Mouse (Mus musculus) midbrain, embryonic 15.5 days (tissue): ENCODE data around the gene Arsg. TPM values are rescaled to one million over a fixed set of nuclear protein-coding genes. Genes with fewer than 3 reads are reported as not detected.
"Not testable (repeated sequence)": the region's sequence is repeated elsewhere in the genome, so short reads cannot be mapped to it uniquely, and the experiment has no call there.

ENCODE experiments used
- ATAC-seq: fragments of 200-750 bp; cut with Nextera tagmentation; replicated peaks from 2 replicates; pipeline ENCODE4 v1.8.0; 2017; ENCODE audit warnings: moderate TSS enrichment
- H3K27ac ChIP-seq: fragments of 300-500 bp; sonication (generic); 2 replicates; pipeline ENCODE4 v1.5.1; 2015; ENCODE audit warnings: mild to moderate bottlenecking, inconsistent platforms
- H3K27me3 ChIP-seq: fragments of 300-500 bp; sonication (generic); replicated peaks from 2 replicates; pipeline ENCODE4 v1.6.1; 2015; ENCODE audit warnings: inconsistent platforms
- H3K36me3 ChIP-seq: fragments of 300-500 bp; sonication (generic); replicated peaks from 2 replicates; pipeline ENCODE4 v1.6.1; 2015; ENCODE audit warnings: inconsistent platforms
- H3K4me1 ChIP-seq: fragments of 300-500 bp; sonication (generic); 2 replicates; pipeline ENCODE4 v1.6.1; 2015; ENCODE audit warnings: inconsistent platforms
- H3K4me2 ChIP-seq: fragments of 300-500 bp; sonication (generic); 2 replicates; pipeline ENCODE4 v1.6.1; 2015; ENCODE audit warnings: inconsistent platforms, mild to moderate bottlenecking, moderate library complexity
- H3K4me3 ChIP-seq: fragments of 300-500 bp; sonication (generic); 2 replicates; pipeline ENCODE4 v1.5.1; 2015; ENCODE audit warnings: mild to moderate bottlenecking, inconsistent platforms
- H3K9ac ChIP-seq: fragments of 300-500 bp; sonication (generic); 2 replicates; pipeline ENCODE4 v1.6.1; 2015; ENCODE audit warnings: mild to moderate bottlenecking, inconsistent platforms
- H3K9me3 ChIP-seq: fragments of 300-500 bp; sonication (generic); 2 replicates; pipeline ENCODE4 v1.6.1; 2016; ENCODE audit warnings: inconsistent platforms
- WGBS: fragments of 180-500 bp; shearing (Covaris S2); methylation state at CpG from one replicate; pipeline ENCODE4 v1.1.7; 2015; ENCODE audit warnings: mixed read lengths; 5-methylcytosine and 5-hydroxymethylcytosine counted together
- polyA plus RNA-seq: library from polyadenylated mRNA; unstranded; fragments of >200 nt; fragmentation: Nextera tagmentation; extraction: Ambion mirVana; gene quantifications from 2 replicates; pipeline ENCODE4 v1.2.1, GENCODE M21; 2015

Gene Arsg
- polyA plus RNA-seq, 1 experiment from 2014 or later = 3.7 TPM

- H3K9ac ChIP-seq = peak overlapping the region; percentile 51
- H3K4me3 ChIP-seq = peak overlapping the region; percentile 70
- H3K27ac ChIP-seq = peak overlapping the region; percentile 73
- no peaks in the 10 kb centered on the region for H3K9me3 ChIP-seq
- under 1% methylated on average over 26 of the region's 26 CpGs for WGBS
- ATAC-seq = no peak
- peaks cover 19% of the 10 kb centered on the region for H3K4me1 ChIP-seq
- no peaks in the 10 kb centered on the region for H3K36me3 ChIP-seq
- 0 out of 2 replicates have a peak, but pooled peaks cover 5% of the 10 kb centered on the region for H3K27me3 ChIP-seq
- peak overlapping the region; percentile 90 for H3K4me2 ChIP-seq
These were observed 137.7 kb downstream of the Arsg start for GRCm38 (mm10) chr11:109610795-109611302.

GRCm38 (mm10) chr11:109611303-109612149 lies 138.4 kb downstream of the Arsg start, which contains the start of gene Wipi1:
Gene Wipi1 (minus strand): TSS chr11:109611967.
- ATAC-seq = peak; percentile 97
- WGBS = under 1% methylated on average over 58 of the region's 58 CpGs
- peak within 1 kb of the TSS; percentile 90 for H3K4me2 ChIP-seq
- H3K9ac ChIP-seq = peak within 1 kb of the TSS; percentile 51
- H3K27ac ChIP-seq = peak within 1 kb of the TSS; percentile 73
- peak within 1 kb of the TSS; percentile 70 for H3K4me3 ChIP-seq
- no peaks in the 10 kb centered on the region for H3K9me3 ChIP-seq
- peaks cover 19% of the 10 kb centered on the region for H3K4me1 ChIP-seq
- H3K27me3 ChIP-seq = 0 out of 2 replicates have a peak, but pooled peaks cover 5% of the 10 kb centered on the region
- H3K36me3 ChIP-seq = no peaks in the 10 kb centered on the region

DNA sequence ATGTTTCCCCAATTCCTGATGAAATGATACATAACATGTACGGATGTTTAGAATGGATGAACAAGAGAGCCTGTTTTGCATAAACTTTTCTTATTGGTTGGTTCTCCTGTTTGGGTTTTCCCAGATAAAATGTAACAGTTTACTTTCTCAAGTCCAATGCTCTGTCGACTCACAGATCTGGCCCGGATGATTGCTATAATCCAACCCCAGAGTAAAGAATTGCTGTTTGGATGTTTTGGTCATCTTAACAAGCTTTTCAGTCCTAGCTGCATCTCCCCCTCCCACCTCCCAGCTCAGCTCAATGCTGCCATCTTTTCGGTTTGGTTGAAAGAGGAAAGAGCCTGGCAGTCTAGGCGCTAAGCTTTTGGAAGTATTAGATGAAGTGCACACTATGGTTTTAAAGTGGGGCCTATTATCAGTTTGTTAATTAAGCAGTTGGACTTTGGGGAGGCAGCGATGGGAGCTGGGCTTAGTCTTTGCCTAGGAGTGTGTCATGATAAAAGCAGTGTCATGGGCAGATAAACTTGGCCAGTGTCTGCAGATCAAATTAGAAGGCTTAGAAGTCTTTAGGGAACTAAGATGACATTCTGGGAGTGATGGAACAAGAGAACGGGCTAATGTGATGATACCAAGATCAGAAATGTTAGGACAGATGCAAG lies 139.8 kb downstream of the Arsg start:
- no peaks in the 10 kb centered on the region for H3K9me3 ChIP-seq
- peaks cover 19% of the 10 kb centered on the region for H3K4me1 ChIP-seq
- H3K27ac ChIP-seq = no peak overlapping the region
- H3K4me2 ChIP-seq = no peak overlapping the region
- H3K36me3 ChIP-seq = no peaks in the 10 kb centered on the region
- H3K27me3 ChIP-seq = 0 out of 2 replicates have a peak, but pooled peaks cover 5% of the 10 kb centered on the region
- no peak overlapping the region for H3K9ac ChIP-seq
- ATAC-seq = no peak
- no peak overlapping the region for H3K4me3 ChIP-seq
- 63% methylated on average over 7 of the region's 7 CpGs for WGBS

DNA sequence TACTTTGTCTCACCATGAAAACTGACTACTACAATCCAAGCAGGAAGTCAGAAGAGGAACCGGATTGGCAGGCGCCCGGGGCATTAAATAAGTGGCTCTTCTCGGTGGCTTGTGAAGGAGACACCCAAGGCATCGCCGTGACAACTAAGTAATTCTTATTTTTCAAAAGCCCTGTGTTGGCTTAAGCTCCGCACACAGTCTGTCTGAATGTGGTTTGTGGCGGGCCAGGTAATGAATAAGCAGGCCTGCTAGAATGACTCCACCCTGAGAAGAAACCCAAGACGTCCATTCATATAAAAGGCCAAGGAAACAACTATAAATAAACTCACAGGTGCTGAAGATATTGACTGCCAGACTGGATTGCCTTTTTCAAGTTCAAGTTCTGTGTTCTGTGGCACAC lies 142.1 kb downstream of the Arsg start:
- no peaks in the 10 kb centered on the region for H3K36me3 ChIP-seq
- H3K27me3 ChIP-seq = 0 out of 2 replicates have a peak, but pooled peaks cover 3% of the 10 kb centered on the region
- no peaks in the 10 kb centered on the region for H3K9me3 ChIP-seq
- H3K4me2 ChIP-seq = no peak overlapping the region
- H3K4me3 ChIP-seq = no peak overlapping the region
- no peak for ATAC-seq
- no peak overlapping the region for H3K9ac ChIP-seq
- peaks cover 9% of the 10 kb centered on the region for H3K4me1 ChIP-seq
- no peak overlapping the region for H3K27ac ChIP-seq
- 55% methylated on average over 9 of the region's 9 CpGs for WGBS

DNA sequence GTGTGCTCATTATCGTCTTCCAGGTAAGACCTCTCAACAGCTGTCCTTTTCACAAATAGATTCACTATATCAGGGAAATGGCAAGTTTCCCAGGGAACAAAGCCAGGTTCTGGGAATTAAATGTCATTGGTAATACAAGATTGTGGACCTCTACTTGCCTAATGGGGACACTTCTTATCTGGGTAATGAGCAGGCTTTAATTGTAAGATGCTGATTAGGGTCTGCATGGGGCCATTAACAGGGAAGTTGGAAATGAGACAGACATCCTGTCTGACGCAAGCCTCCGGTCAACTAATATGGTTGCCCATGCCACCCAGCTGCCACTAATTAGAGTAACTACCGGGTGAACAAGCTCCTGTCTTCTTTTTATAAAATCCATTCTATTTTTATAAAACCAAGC lies 143.2 kb downstream of the Arsg start:
- no peak overlapping the region for H3K27ac ChIP-seq
- no peak overlapping the region for H3K4me3 ChIP-seq
- WGBS = 83% methylated on average over 4 of the region's 4 CpGs
- H3K27me3 ChIP-seq = 0 out of 2 replicates have a peak, but pooled peaks cover 3% of the 10 kb centered on the region
- H3K9ac ChIP-seq = no peak overlapping the region
- H3K9me3 ChIP-seq = no peaks in the 10 kb centered on the region
- H3K4me2 ChIP-seq = no peak overlapping the region
- H3K36me3 ChIP-seq = no peaks in the 10 kb centered on the region
- H3K4me1 ChIP-seq = peaks cover 4% of the 10 kb centered on the region; the same call in 1 of the 2 replicates
- no peak for ATAC-seq

- WGBS = 75% methylated on average over 4 of the region's 4 CpGs
- H3K27me3 ChIP-seq = 0 out of 2 replicates have a peak, but pooled peaks cover 3% of the 10 kb centered on the region
These were observed 143.6 kb downstream of the Arsg start for GRCm38 (mm10) chr11:109616766-109617165.

DNA sequence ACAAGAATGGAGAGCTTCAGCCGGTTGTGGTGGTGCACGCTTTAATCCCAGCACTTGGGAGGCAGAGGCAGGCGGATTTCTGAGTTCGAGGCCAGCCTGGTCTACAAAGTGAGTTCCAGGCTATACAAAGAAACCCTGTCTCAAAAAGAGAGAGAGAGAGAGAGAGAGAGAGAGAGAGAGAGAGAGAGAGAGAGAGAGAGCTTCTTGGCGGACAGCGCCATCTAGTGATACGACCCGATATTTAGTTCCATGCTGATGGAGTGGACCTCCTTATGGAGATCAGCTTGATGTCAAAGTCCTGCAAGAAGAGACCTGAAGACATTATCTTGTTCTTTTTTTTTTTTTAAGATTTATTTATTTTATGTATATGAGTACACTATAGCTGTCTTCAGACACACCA lies 145.9 kb downstream of the Arsg start:
- H3K4me3 ChIP-seq, H3K4me1 ChIP-seq, H3K9ac ChIP-seq, H3K4me2 ChIP-seq, H3K36me3 ChIP-seq, ATAC-seq, H3K9me3 ChIP-seq, H3K27ac ChIP-seq, H3K27me3 ChIP-seq: not testable (repeated sequence)
- 34% methylated on average over 8 of the region's 8 CpGs for WGBS

More at GRCm38 (mm10) chr11:109616766-109617165, 143.6 kb downstream of the Arsg start:
- Histone ChIP-seq H3K36me3 (no peaks in the 10 kb centered on the region), H3K9me3 (no peaks in the 10 kb centered on the region), H3K4me1 (peaks cover 4% of the 10 kb centered on the region; the same call in 1 of the 2 replicates), H3K4me2 (no peak overlapping the region), H3K9ac (no peak overlapping the region), H3K4me3 (no peak overlapping the region), H3K27ac (no peak overlapping the region)
- no peak for ATAC-seq

GRCm38 (mm10) chr11:109620356-109620755 lies 147.2 kb downstream of the Arsg start:
- no peak overlapping the region for H3K4me2 ChIP-seq
- ATAC-seq = no peak
- H3K9ac ChIP-seq = no peak overlapping the region
- H3K27ac ChIP-seq = no peak overlapping the region
- WGBS = 85% methylated on average over 6 of the region's 6 CpGs
- no peaks in the 10 kb centered on the region for H3K9me3 ChIP-seq
- H3K36me3 ChIP-seq = no peaks in the 10 kb centered on the region
- 0 out of 2 replicates have a peak, but pooled peaks cover 4% of the 10 kb centered on the region for H3K4me1 ChIP-seq
- no peaks in the 10 kb centered on the region for H3K27me3 ChIP-seq
- H3K4me3 ChIP-seq = no peak overlapping the region

DNA sequence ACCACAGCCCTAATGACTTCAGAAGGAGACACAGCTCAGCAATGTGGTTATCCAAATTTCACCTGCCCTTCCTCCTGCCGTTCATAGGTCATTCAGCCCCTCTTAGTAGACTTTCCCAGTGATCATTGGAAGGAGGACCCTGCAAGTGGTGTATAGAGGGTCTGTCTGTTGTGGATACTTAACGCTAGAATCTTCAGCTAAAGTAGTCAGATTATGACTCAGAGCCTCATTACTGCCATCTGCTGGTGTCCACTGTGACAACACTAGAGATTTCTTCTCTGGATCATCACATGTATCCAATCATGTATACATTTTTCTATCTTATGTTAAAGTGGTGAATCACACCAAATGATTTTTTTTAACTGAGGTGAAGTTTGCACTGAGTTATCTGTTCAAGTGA lies 148.0 kb downstream of the Arsg start:
- WGBS = 9% methylated on average over 2 of the region's 2 CpGs
- H3K4me3 ChIP-seq = no peak overlapping the region
- H3K4me2 ChIP-seq = no peak overlapping the region
- no peaks in the 10 kb centered on the region for H3K27me3 ChIP-seq
- no peaks in the 10 kb centered on the region for H3K36me3 ChIP-seq
- no peak for ATAC-seq
- H3K9me3 ChIP-seq = no peaks in the 10 kb centered on the region
- no peak overlapping the region for H3K27ac ChIP-seq
- H3K9ac ChIP-seq = no peak overlapping the region
- 0 out of 2 replicates have a peak, but pooled peaks cover 4% of the 10 kb centered on the region for H3K4me1 ChIP-seq

GRCm38 (mm10) chr11:109622518-109623037 lies 149.4 kb downstream of the Arsg start:
- ATAC-seq = no peak
- WGBS = 36% methylated on average over 15 of the region's 15 CpGs
- Histone ChIP-seq H3K36me3 (no peaks in the 10 kb centered on the region), H3K4me1 (0 out of 2 replicates have a peak, but pooled peaks cover 4% of the 10 kb centered on the region), H3K9me3 (no peaks in the 10 kb centered on the region), H3K27ac (no peak overlapping the region), H3K27me3 (no peaks in the 10 kb centered on the region), H3K4me3 (no peak overlapping the region), H3K4me2 (no peak overlapping the region), H3K9ac (no peak overlapping the region)
